Mouse (Mus musculus) liver, embryonic 15.5 days (tissue): ENCODE data around the gene Tcp1. TPM values are rescaled to one million over a fixed set of nuclear protein-coding genes. Genes with fewer than 3 reads are reported as not detected.
"Not testable (repeated sequence)": the region's sequence is repeated elsewhere in the genome, so short reads cannot be mapped to it uniquely, and the experiment has no call there.

ENCODE experiments used
- ATAC-seq: fragments of 200-750 bp; cut with Nextera tagmentation; 2 replicates; pipeline ENCODE4 v1.8.0; 2017; ENCODE audit warnings: moderate number of reproducible peaks, mild to moderate bottlenecking, moderate library complexity; ENCODE audit not compliant: insufficient read depth
- H3K27ac ChIP-seq: fragments of 300-500 bp; sonication (generic); replicated peaks from 2 replicates; pipeline ENCODE4 v1.5.1; 2015; ENCODE audit warnings: mild to moderate bottlenecking, inconsistent platforms
- H3K27me3 ChIP-seq: fragments of 300-500 bp; sonication (generic); 2 replicates; pipeline ENCODE4 v1.6.1; 2015; ENCODE audit warnings: mild to moderate bottlenecking, inconsistent platforms
- H3K36me3 ChIP-seq: fragments of 300-500 bp; sonication (generic); replicated peaks from 2 replicates; pipeline ENCODE4 v1.6.1; 2015; ENCODE audit warnings: moderate library complexity, mild to moderate bottlenecking, inconsistent platforms
- H3K4me1 ChIP-seq: fragments of 300-500 bp; sonication (generic); replicated peaks from 2 replicates; pipeline ENCODE4 v1.6.1; 2015; ENCODE audit warnings: inconsistent platforms
- H3K4me2 ChIP-seq: fragments of 300-500 bp; sonication (generic); 2 replicates; pipeline ENCODE4 v1.6.1; 2015; ENCODE audit warnings: moderate library complexity, mild to moderate bottlenecking, inconsistent platforms
- H3K4me3 ChIP-seq: fragments of 300-500 bp; sonication (generic); replicated peaks from 2 replicates; pipeline ENCODE4 v1.5.1; 2015; ENCODE audit warnings: mild to moderate bottlenecking, inconsistent platforms
- H3K9ac ChIP-seq: fragments of 300-500 bp; sonication (generic); 2 replicates; pipeline ENCODE4 v1.6.1; 2015; ENCODE audit warnings: moderate library complexity, mild to moderate bottlenecking, inconsistent platforms
- H3K9me3 ChIP-seq: fragments of 300-500 bp; sonication (generic); replicated peaks from 2 replicates; pipeline ENCODE4 v1.6.1; 2016; ENCODE audit warnings: inconsistent platforms
- WGBS: fragments of 180-500 bp; shearing (Covaris S2); methylation state at CpG from one replicate; pipeline ENCODE4 v1.1.7; 2015; ENCODE audit warnings: mixed read lengths; ENCODE audit not compliant: insufficient replicate concordance; 5-methylcytosine and 5-hydroxymethylcytosine counted together
- polyA plus RNA-seq: library from polyadenylated mRNA; unstranded; fragments of >200 nt; fragmentation: Nextera tagmentation; extraction: Ambion mirVana; gene quantifications from 2 replicates; pipeline ENCODE4 v1.2.1, GENCODE M21; 2015

Tcp1 gene
- polyA plus RNA-seq, 1 experiment from 2014 or later: 211 TPM

- peak within 1 kb of the TSS; percentile 98 for H3K4me3 ChIP-seq
- H3K4me2 ChIP-seq: peak within 1 kb of the TSS; percentile 76
- peaks cover 25% of the 10 kb centered on the region for H3K4me1 ChIP-seq
- peaks cover 63% of the 10 kb centered on the region for H3K36me3 ChIP-seq
- H3K9me3 ChIP-seq: no peaks in the 10 kb centered on the region
- no peaks in the 10 kb centered on the region for H3K27me3 ChIP-seq
- under 1% methylated on average over 56 of the region's 56 CpGs for WGBS
- peak within 1 kb of the TSS; percentile 93 for H3K27ac ChIP-seq
- ATAC-seq: peak; percentile 98
- H3K9ac ChIP-seq: peak within 1 kb of the TSS; percentile 97
Observed at GRCm38 (mm10) chr17:12915881-12916583, 531 bp downstream of the Tcp1 start, which contains the start of gene Mrpl18. Gene Mrpl18 (minus strand): TSS chr17:12916345.

- Histone ChIP-seq H3K4me2 (peak overlapping the region; percentile 76), H3K36me3 (peaks cover 62% of the 10 kb centered on the region), H3K27ac (peak overlapping the region; percentile 93), H3K9ac (peak overlapping the region; percentile 97), H3K27me3 (no peaks in the 10 kb centered on the region), H3K4me1 (peaks cover 25% of the 10 kb centered on the region), H3K4me3 (peak overlapping the region; percentile 98), H3K9me3 (no peaks in the 10 kb centered on the region)
- under 1% methylated on average over 40 of the region's 40 CpGs for WGBS
- ATAC-seq: peak; percentile 65
Observed at GRCm38 (mm10) chr17:12916588-12917380, 1.3 kb downstream of the Tcp1 start.

DNA sequence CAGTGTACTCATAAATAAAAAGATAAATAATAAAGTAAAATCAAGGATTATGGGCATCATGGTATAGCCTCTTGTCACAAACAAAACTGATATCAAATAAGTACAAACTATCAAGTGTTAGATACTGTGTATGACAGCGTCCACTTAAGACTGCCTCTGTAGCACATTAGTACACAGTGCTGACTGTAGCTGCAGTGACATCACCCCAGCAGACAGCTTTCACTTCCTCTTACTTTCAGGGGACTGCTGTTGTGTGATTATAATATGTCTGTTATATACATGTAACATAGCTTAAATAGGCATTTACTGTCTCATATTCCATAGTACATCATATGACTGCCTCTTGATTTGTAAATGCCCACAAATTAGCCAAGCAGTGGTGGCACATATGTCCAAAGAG is 5.6 kb downstream of the Tcp1 start:
- no peaks in the 10 kb centered on the region for H3K9me3 ChIP-seq
- no peaks in the 10 kb centered on the region for H3K27me3 ChIP-seq
- H3K4me3 ChIP-seq: no peak overlapping the region
- no peak for ATAC-seq
- peaks cover 78% of the 10 kb centered on the region for H3K36me3 ChIP-seq
- no peak overlapping the region for H3K9ac ChIP-seq
- 80% methylated on average over 1 of the region's 1 CpGs for WGBS
- H3K27ac ChIP-seq: no peak overlapping the region
- peaks cover 16% of the 10 kb centered on the region for H3K4me1 ChIP-seq
- H3K4me2 ChIP-seq: no peak overlapping the region

- Histone ChIP-seq H3K36me3 (peaks cover 67% of the 10 kb centered on the region), H3K9me3 (no peaks in the 10 kb centered on the region), H3K4me1 (peaks cover 3% of the 10 kb centered on the region), H3K4me3 (no peak overlapping the region), H3K27me3 (no peaks in the 10 kb centered on the region), H3K27ac (peak overlapping the region; percentile 17; the same call in 1 of the 2 replicates), H3K9ac (no peak overlapping the region), H3K4me2 (no peak overlapping the region)
- WGBS: 72% methylated on average over 3 of the region's 3 CpGs
- peak; percentile 61 for ATAC-seq
Observed at GRCm38 (mm10) chr17:12925001-12925400, 9.5 kb downstream of the Tcp1 start.

DNA sequence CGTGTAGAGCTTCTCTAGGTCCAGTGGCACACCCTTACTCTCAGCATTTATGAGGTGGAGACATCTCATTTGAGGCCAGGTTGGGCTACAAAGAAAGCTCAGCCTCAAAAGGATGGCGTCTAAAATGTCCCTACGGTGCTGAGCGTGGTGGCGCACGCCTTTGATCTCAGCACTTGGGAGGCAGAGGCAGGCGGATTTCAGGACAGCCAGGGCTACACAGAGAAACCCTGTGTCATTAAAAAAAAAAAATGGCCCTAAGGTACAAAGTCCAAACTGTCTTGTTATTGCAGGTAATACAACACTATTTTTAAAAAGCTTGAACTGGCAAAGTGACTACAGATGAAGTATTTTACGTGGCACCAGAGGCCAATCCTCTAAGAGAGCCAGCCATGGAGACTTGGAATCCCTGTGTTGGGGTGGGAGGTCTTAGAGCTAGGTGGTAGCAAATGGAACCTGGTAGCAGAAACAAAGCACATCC is 10.2 kb downstream of the Tcp1 start:
- peak overlapping the region; percentile 17; the same call in 1 of the 2 replicates for H3K27ac ChIP-seq
- no peak for ATAC-seq

GRCm38 (mm10) chr17:12931576-12931975 is 16.1 kb downstream of the Tcp1 start:
- not testable (repeated sequence) for H3K4me1 ChIP-seq, H3K9ac ChIP-seq, ATAC-seq, H3K4me2 ChIP-seq, H3K27me3 ChIP-seq, H3K9me3 ChIP-seq, H3K27ac ChIP-seq, H3K4me3 ChIP-seq, H3K36me3 ChIP-seq
- WGBS: 77% methylated on average over 5 of the region's 5 CpGs

More for the DNA sequence above, 10.2 kb downstream of the Tcp1 start:
- WGBS: 83% methylated on average over 8 of the region's 8 CpGs
- peaks cover 3% of the 10 kb centered on the region for H3K4me1 ChIP-seq
- no peak overlapping the region for H3K4me3 ChIP-seq
- H3K36me3 ChIP-seq: peaks cover 59% of the 10 kb centered on the region
- H3K27me3 ChIP-seq: no peaks in the 10 kb centered on the region
- no peak overlapping the region for H3K4me2 ChIP-seq
- no peaks in the 10 kb centered on the region for H3K9me3 ChIP-seq
- H3K9ac ChIP-seq: no peak overlapping the region

DNA sequence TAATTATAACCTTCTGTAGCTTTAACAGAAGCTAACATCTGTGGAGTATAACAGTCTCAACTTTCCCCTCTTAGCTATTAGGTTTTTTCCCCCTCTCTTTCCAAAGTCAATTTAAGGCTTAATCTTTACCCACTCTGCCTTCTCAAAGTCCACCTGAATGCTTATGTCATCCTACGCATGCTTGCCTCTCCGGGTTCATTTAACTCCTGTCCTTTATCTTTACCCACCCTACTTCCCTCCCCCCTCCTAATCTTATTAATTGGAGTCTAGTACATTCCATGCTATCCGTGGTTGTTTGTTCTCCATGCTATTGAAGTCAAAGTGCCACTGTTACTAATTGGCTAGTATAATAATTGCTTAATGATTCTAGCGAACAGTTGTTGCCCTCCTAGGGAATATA is 20.2 kb downstream of the Tcp1 start:
- no peak overlapping the region for H3K4me3 ChIP-seq
- H3K4me1 ChIP-seq: peaks cover 12% of the 10 kb centered on the region
- H3K9ac ChIP-seq: no peak overlapping the region
- 34% methylated on average over 4 of the region's 4 CpGs for WGBS
- ATAC-seq: peak; percentile 32; the same call in 1 of the 2 replicates
- H3K27ac ChIP-seq: peak overlapping the region; percentile 55; the same call in 1 of the 2 replicates
- H3K9me3 ChIP-seq: no peaks in the 10 kb centered on the region
- H3K36me3 ChIP-seq: no peaks in the 10 kb centered on the region
- H3K27me3 ChIP-seq: no peaks in the 10 kb centered on the region
- H3K4me2 ChIP-seq: no peak overlapping the region

DNA sequence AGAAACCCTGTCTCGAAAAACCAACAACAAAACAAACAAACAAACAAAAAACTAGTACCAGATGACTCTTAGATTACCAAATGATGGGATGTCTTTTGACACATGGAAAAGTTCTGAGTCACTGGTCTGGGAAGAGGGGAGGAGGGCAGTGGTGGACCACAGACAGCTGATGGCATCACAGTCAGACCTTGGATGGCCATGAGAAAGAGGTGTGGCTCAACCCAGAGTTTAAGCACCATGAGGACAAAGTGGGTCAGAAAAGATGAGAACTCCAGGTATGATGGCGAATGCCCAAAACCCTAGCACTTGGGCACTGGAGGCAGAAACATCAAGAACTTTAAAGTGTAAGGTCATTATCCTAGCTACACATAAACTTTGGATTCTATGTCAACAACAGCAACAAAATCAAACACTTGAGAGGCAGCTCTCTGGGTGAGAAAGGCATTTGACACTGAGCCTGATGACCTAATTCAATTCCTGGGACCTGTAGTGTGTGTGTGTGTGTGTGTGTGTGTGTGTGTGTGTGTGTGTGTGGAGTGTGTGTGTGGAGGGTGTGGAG is 22.0 kb downstream of the Tcp1 start:
- peaks cover 25% of the 10 kb centered on the region for H3K4me1 ChIP-seq
- 64% methylated on average over 2 of the region's 2 CpGs for WGBS
- no peaks in the 10 kb centered on the region; the same call in 1 of the 2 replicates for H3K36me3 ChIP-seq
- H3K4me2 ChIP-seq: no peak overlapping the region
- no peak for ATAC-seq
- no peak overlapping the region for H3K9ac ChIP-seq
- no peaks in the 10 kb centered on the region for H3K27me3 ChIP-seq
- no peaks in the 10 kb centered on the region for H3K9me3 ChIP-seq
- H3K27ac ChIP-seq: no peak overlapping the region
- H3K4me3 ChIP-seq: no peak overlapping the region

- H3K27ac ChIP-seq: no peak overlapping the region
- no peaks in the 10 kb centered on the region for H3K27me3 ChIP-seq
- no peak overlapping the region for H3K4me3 ChIP-seq
Observed at GRCm38 (mm10) chr17:12938077-12938476, 22.6 kb downstream of the Tcp1 start.

DNA sequence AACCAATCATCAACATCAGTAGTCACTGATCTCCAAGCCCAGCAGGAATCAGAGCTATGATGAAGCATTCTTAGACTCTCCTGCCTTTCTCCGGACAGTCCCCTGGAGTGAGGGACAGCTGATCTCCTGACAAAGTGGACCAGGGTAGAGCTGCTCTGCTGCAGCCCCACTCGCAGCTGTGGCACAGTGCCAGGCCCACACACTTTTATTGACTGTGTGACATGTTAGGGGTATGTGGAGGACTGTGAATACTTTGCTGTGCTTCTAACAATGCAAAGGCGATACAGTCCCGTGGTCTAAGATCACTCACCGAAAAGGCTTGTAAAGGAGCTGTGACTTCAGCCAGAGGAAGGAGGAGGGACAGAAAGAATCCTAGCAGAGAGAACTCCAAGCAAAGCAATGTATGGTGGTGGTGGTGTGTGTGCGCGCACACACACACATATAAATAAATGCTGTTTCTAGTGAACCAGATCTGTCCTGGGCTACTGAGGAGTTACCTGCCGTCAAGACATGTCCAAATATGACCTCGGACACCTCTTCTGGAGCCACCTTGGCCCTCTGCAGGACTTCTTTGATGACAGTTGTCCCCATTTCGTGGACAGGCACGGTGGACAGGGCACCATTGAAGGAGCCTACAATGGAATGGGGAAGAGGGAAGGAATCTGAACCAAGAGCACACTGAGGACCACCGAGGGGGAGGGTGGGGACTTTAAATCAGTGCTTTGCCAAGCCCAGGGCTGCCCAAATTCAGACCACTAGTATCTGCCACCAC is 24.1 kb downstream of the Tcp1 start:
- H3K9me3 ChIP-seq, H3K9ac ChIP-seq, H3K36me3 ChIP-seq, H3K27me3 ChIP-seq: not testable (repeated sequence)
- Histone ChIP-seq H3K4me3 (peak overlapping the region; percentile 37), H3K4me1 (peaks cover 25% of the 10 kb centered on the region), H3K4me2 (peak overlapping the region; percentile 64), H3K27ac (peak overlapping the region; percentile 48; the same call in 1 of the 2 replicates)
- WGBS: 33% methylated on average over 3 of the region's 12 CpGs
- ATAC-seq: peak; percentile 19; the same call in 1 of the 2 replicates

More at GRCm38 (mm10) chr17:12938077-12938476, 22.6 kb downstream of the Tcp1 start:
- Histone ChIP-seq H3K36me3 (no peaks in the 10 kb centered on the region; the same call in none of the 2 replicates), H3K4me1 (peaks cover 25% of the 10 kb centered on the region), H3K9ac (no peak overlapping the region), H3K9me3 (no peaks in the 10 kb centered on the region), H3K4me2 (no peak overlapping the region)
- WGBS: 39% methylated on average over 2 of the region's 2 CpGs
- ATAC-seq: no peak
